Mouse (Mus musculus) G1E (cell line): ENCODE results near the gene Rasip1. TPM values are rescaled to one million over a fixed set of nuclear protein-coding genes. Genes with fewer than 3 reads are reported as not detected.

Experiments used
- ATAC-seq: 2 replicates; pipeline ENCODE4 v1.8.0; 2016; ENCODE audit warnings: mild to moderate bottlenecking; ENCODE audit not compliant: insufficient number of reproducible peaks, poor library complexity, low FRiP score, severe bottlenecking; ENCODE audit errors: extremely low read depth
- DNase-seq: peaks from one replicate; pipeline ENCODE4 v3.0.0; 2012; ENCODE audit warnings: low spot score
- H3K27me3 ChIP-seq: 2 replicates; pipeline ENCODE4 v1.6.1; 2012; ENCODE audit warnings: mild to moderate bottlenecking, low read length, inconsistent platforms; ENCODE audit not compliant: insufficient read depth
- H3K36me3 ChIP-seq: replicated peaks from 2 replicates; pipeline ENCODE3; 2012; ENCODE audit warnings: mild to moderate bottlenecking, inconsistent platforms
- H3K4me1 ChIP-seq: 2 replicates; pipeline ENCODE4 v1.6.1; 2012; ENCODE audit warnings: low read depth, low read length, inconsistent platforms, mixed read lengths; ENCODE audit not compliant: insufficient read depth
- H3K4me3 ChIP-seq: 2 replicates; pipeline ENCODE4 v1.5.1; 2012; ENCODE audit warnings: low read depth, mild to moderate bottlenecking, inconsistent platforms, low read length, moderate library complexity, mixed read lengths
- H3K9me3 ChIP-seq: replicated peaks from 2 replicates; pipeline ENCODE4 v1.6.1; 2012; ENCODE audit warnings: inconsistent platforms
- CTCF ChIP-seq: IDR thresholded peaks from 2 replicates; pipeline ENCODE4 v1.5.1; 2012; ENCODE audit warnings: low read depth, low read length, inconsistent platforms, mixed read lengths
- GATA1 ChIP-seq: IDR thresholded peaks from 2 replicates; pipeline ENCODE4 v1.6.1; 2012; ENCODE audit warnings: borderline replicate concordance, low read length, inconsistent platforms, mixed read lengths
- GATA2 ChIP-seq: IDR thresholded peaks from 2 replicates; pipeline ENCODE4 v1.6.1; 2012; ENCODE audit warnings: low read depth, low read length, inconsistent platforms, borderline replicate concordance
- POLR2AphosphoS5 ChIP-seq: IDR thresholded peaks from 2 replicates; pipeline ENCODE4 v1.6.1; 2012; ENCODE audit warnings: low read depth, low read length, inconsistent platforms; ENCODE audit not compliant: insufficient replicate concordance
- TAL1 ChIP-seq: conservative IDR thresholded peaks from 2 replicates; pipeline ENCODE4 v1.6.1; 2012; ENCODE audit warnings: low read depth, low read length, inconsistent platforms, mixed read lengths
- polyA plus RNA-seq: library from polyadenylated mRNA; stranded (reverse); fragments of >175 nt; gene quantifications from 2 replicates; pipeline ENCODE4 v1.2.3, GENCODE M21; 2012
- total RNA-seq, 2 experiments: library from RNA; stranded (forward) in 1 of 2; stranded (reverse) in 1 of 2; fragments of 200-1000 nt in 1 of 2; fragments of >200 nt in 1 of 2; fragmentation: Nextera tagmentation in 1 of 2; gene quantifications; 2 replicates each; pipeline ENCODE4 v1.2.3; 2014 to 2017

Rasip1 gene
- total and polyA plus RNA-seq, 3 experiments: 0.11 to 0.95 (median 0.60) TPM

DNA sequence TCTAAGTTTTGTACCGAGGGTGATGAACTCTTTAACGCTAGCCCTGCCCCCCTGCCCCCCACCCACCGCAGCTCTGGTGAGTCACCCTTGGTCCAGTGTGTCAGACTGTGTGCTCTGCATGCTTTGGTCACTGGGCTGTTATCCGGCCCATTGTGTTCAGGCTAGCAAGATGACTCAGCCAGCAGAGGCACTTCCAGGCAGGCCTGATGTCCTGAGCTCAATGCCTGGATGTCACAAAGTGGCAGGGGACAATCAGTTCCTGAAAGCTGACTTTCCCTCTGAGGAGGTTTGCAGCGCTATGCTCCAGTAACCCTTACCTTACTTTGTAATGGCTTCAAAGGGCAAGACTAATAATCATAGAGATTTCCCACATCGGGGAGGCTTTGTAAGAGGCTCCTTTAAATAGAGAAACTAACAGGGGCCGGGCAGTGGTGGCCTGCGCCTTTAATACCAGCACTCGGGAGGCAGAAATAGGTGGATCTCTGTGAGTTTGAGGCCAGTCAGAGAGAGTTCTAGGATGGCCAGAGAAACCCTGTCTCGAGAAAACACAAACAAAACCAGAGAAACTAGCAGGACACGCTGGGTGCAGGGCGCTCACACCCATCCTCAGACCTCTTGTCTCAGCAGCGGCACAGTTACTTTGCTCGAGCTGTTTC lies 52.8 kb downstream of the Rasip1 start:
- peaks cover 50% of the 10 kb centered on the region for H3K4me1 ChIP-seq
- TF ChIP-seq TAL1 (no peak), GATA1 (no peak), CTCF (no peak), GATA2 (no peak), POLR2AphosphoS5 (no peak)
- H3K9me3 ChIP-seq: no peaks in the 10 kb centered on the region
- H3K4me3 ChIP-seq: no peak overlapping the region
- ATAC-seq (no peak), DNase-seq (no peak)
- H3K27me3 ChIP-seq: peaks cover 44% of the 10 kb centered on the region
- H3K36me3 ChIP-seq: no peaks in the 10 kb centered on the region

- TF ChIP-seq GATA1 (no peak), TAL1 (no peak), CTCF (no peak), POLR2AphosphoS5 (no peak), GATA2 (no peak)
- ATAC-seq (peak; percentile 35; the same call in 1 of the 2 replicates), DNase-seq (peak; percentile 48)
- peaks cover 48% of the 10 kb centered on the region for H3K27me3 ChIP-seq
- H3K4me3 ChIP-seq: no peak overlapping the region; the same call in 1 of the 2 replicates
- no peaks in the 10 kb centered on the region for H3K9me3 ChIP-seq
- H3K4me1 ChIP-seq: peaks cover 52% of the 10 kb centered on the region
- no peaks in the 10 kb centered on the region for H3K36me3 ChIP-seq
Measured at GRCm38 (mm10) chr7:45681046-45681736, 53.9 kb downstream of the Rasip1 start.

- Histone ChIP-seq H3K4me1 (peaks cover 52% of the 10 kb centered on the region), H3K36me3 (no peaks in the 10 kb centered on the region), H3K27me3 (peaks cover 53% of the 10 kb centered on the region), H3K4me3 (peak overlapping the region; percentile 65; the same call in 1 of the 2 replicates), H3K9me3 (no peaks in the 10 kb centered on the region)
- DNase-seq: peak; percentile 89
- ATAC-seq: peak; percentile 65
- TF ChIP-seq CTCF: peak; percentile 96
- no peak for TF ChIP-seq TAL1
Measured at GRCm38 (mm10) chr7:45682144-45683126, 55.1 kb downstream of the Rasip1 start.

GRCm38 (mm10) chr7:45683396-45684050 lies 56.2 kb downstream of the Rasip1 start, which contains the start of gene Ntn5:
TSS of gene Ntn5 (plus strand) at chr7:45684022.
- no peak for ATAC-seq
- H3K36me3 ChIP-seq: no peaks in the 10 kb centered on the region
- peaks cover 48% of the 10 kb centered on the region for H3K27me3 ChIP-seq
- H3K9me3 ChIP-seq: no peaks in the 10 kb centered on the region
- H3K4me3 ChIP-seq: peak within 1 kb of the TSS; percentile 65; the same call in 1 of the 2 replicates
- H3K4me1 ChIP-seq: peaks cover 50% of the 10 kb centered on the region
- TF ChIP-seq GATA1 (no peak), TAL1 (no peak), POLR2AphosphoS5 (no peak), CTCF (no peak), GATA2 (no peak)
- DNase-seq: no peak

GRCm38 (mm10) chr7:45685811-45686210 lies 58.5 kb downstream of the Rasip1 start:
- H3K4me1 ChIP-seq: peaks cover 36% of the 10 kb centered on the region

More at GRCm38 (mm10) chr7:45685811-45686210, 58.5 kb downstream of the Rasip1 start:
- no peak for TF ChIP-seq TAL1
- no peak for TF ChIP-seq POLR2AphosphoS5
- no peak for TF ChIP-seq CTCF
- TF ChIP-seq GATA1: no peak
- TF ChIP-seq GATA2: no peak
- H3K4me3 ChIP-seq: no peak overlapping the region
- no peak for ATAC-seq
- no peaks in the 10 kb centered on the region for H3K36me3 ChIP-seq
- no peak for DNase-seq
- no peaks in the 10 kb centered on the region for H3K9me3 ChIP-seq
- H3K27me3 ChIP-seq: peaks cover 63% of the 10 kb centered on the region
